Mouse (Mus musculus) embryonic facial prominence, embryonic 14.5 days (tissue): ENCODE measurements around the gene Mob3b. TPM values are rescaled to one million over a fixed set of nuclear protein-coding genes. Genes with fewer than 3 reads are reported as not detected.

ENCODE experiments used
- ATAC-seq: fragments of 200-750 bp; cut with Nextera tagmentation; 2 replicates; pipeline ENCODE4 v1.8.0; 2017; ENCODE audit warnings: low read depth, moderate number of reproducible peaks, moderate TSS enrichment
- DNase-seq: peaks from one replicate; pipeline ENCODE4 v3.0.0-alpha.2; 2015; ENCODE audit warnings: low spot score
- H3K27ac ChIP-seq: fragments of 300-500 bp; sonication (generic); replicated peaks from 2 replicates; pipeline ENCODE4 v1.5.1; 2014; ENCODE audit warnings: low read depth, mild to moderate bottlenecking, low read length, moderate library complexity
- H3K27me3 ChIP-seq: fragments of 300-500 bp; sonication (generic); replicated peaks from 2 replicates; pipeline ENCODE4 v1.6.1; 2014; ENCODE audit warnings: low read length; ENCODE audit not compliant: control insufficient read depth, insufficient read depth
- H3K36me3 ChIP-seq: fragments of 300-500 bp; sonication (generic); 2 replicates; pipeline ENCODE4 v1.6.1; 2014; ENCODE audit warnings: low read length, mixed read lengths; ENCODE audit not compliant: control insufficient read depth, insufficient read depth
- H3K4me1 ChIP-seq: fragments of 300-500 bp; sonication (generic); 2 replicates; pipeline ENCODE4 v1.6.1; 2014; ENCODE audit warnings: antibody characterized with exemption, low read length; ENCODE audit not compliant: control insufficient read depth, insufficient read depth
- H3K4me2 ChIP-seq: fragments of 300-500 bp; sonication (generic); 2 replicates; pipeline ENCODE4 v1.6.1; 2014; ENCODE audit warnings: low read depth, mild to moderate bottlenecking, low read length, moderate library complexity, mixed read lengths
- H3K4me3 ChIP-seq: fragments of 300-500 bp; sonication (generic); 2 replicates; pipeline ENCODE4 v1.5.1; 2014; ENCODE audit warnings: low read depth, mild to moderate bottlenecking, low read length
- H3K9ac ChIP-seq: fragments of 300-500 bp; sonication (generic); 2 replicates; pipeline ENCODE4 v1.6.1; 2014; ENCODE audit warnings: low read depth, mild to moderate bottlenecking, low read length, moderate library complexity, mixed read lengths
- H3K9me3 ChIP-seq: fragments of 300-500 bp; sonication (generic); 2 replicates; pipeline ENCODE4 v1.6.1; 2016; ENCODE audit warnings: low read length; ENCODE audit not compliant: control insufficient read depth
- WGBS: fragments of 180-500 bp; shearing (Covaris S2); extraction: QIAGEN DNeasy Blood & Tissue Kit; methylation state at CpG from one replicate; pipeline ENCODE4 v1.1.7; 2014; 5-methylcytosine and 5-hydroxymethylcytosine counted together
- polyA plus RNA-seq: library from polyadenylated mRNA; unstranded; fragments of >200 nt; fragmentation: Nextera tagmentation; extraction: Ambion mirVana; gene quantifications from 2 replicates; pipeline ENCODE4 v1.2.1, GENCODE M21; 2014

Gene Mob3b
- polyA plus RNA-seq, 1 experiment from 2014 or later, result 6.3 TPM

- H3K27ac ChIP-seq, result no peak overlapping the region
- DNase-seq (no peak), ATAC-seq (no peak)
- H3K9ac ChIP-seq, result no peak overlapping the region
- H3K36me3 ChIP-seq, result no peaks in the 10 kb centered on the region
- H3K27me3 ChIP-seq, result no peaks in the 10 kb centered on the region
- 72% methylated on average over 2 of the region's 2 CpGs for WGBS
- H3K4me2 ChIP-seq, result no peak overlapping the region
- H3K9me3 ChIP-seq, result no peaks in the 10 kb centered on the region
- no peak overlapping the region for H3K4me3 ChIP-seq
- H3K4me1 ChIP-seq, result peaks cover 7% of the 10 kb centered on the region
Measured at GRCm38 (mm10) chr4:35175566-35175965, 18.3 kb upstream of the Mob3b start.

- no peak overlapping the region for H3K9ac ChIP-seq
- no peaks in the 10 kb centered on the region for H3K36me3 ChIP-seq
- no peak for ATAC-seq
- no peaks in the 10 kb centered on the region for H3K9me3 ChIP-seq
- H3K4me3 ChIP-seq, result no peak overlapping the region
- no peak overlapping the region for H3K4me2 ChIP-seq
- WGBS, result 50% methylated on average over 1 of the region's 1 CpGs
- H3K27me3 ChIP-seq, result no peaks in the 10 kb centered on the region
- DNase-seq, result peak; percentile 54
- H3K27ac ChIP-seq, result no peak overlapping the region; the same call in 1 of the 2 replicates
- peaks cover 19% of the 10 kb centered on the region for H3K4me1 ChIP-seq
Measured at GRCm38 (mm10) chr4:35173551-35173950, 16.3 kb upstream of the Mob3b start.

- WGBS, result 89% methylated on average over 2 of the region's 2 CpGs
- ATAC-seq (no peak), DNase-seq (no peak)
- Histone ChIP-seq H3K27ac (no peak overlapping the region), H3K9ac (no peak overlapping the region), H3K27me3 (no peaks in the 10 kb centered on the region), H3K4me3 (no peak overlapping the region), H3K9me3 (no peaks in the 10 kb centered on the region), H3K4me2 (no peak overlapping the region), H3K4me1 (peaks cover 12% of the 10 kb centered on the region; the same call in 1 of the 2 replicates), H3K36me3 (no peaks in the 10 kb centered on the region)
Measured at GRCm38 (mm10) chr4:35172471-35172870, 15.2 kb upstream of the Mob3b start.

- Histone ChIP-seq H3K9ac (no peak overlapping the region), H3K9me3 (no peaks in the 10 kb centered on the region), H3K4me2 (no peak overlapping the region), H3K27ac (no peak overlapping the region), H3K4me1 (peaks cover 12% of the 10 kb centered on the region; the same call in 1 of the 2 replicates), H3K4me3 (no peak overlapping the region), H3K36me3 (no peaks in the 10 kb centered on the region), H3K27me3 (no peaks in the 10 kb centered on the region)
- 37% methylated on average over 13 of the region's 13 CpGs for WGBS
- peak; percentile 90 for DNase-seq
- ATAC-seq, result peak; percentile 82
Measured at GRCm38 (mm10) chr4:35169571-35170125, 12.4 kb upstream of the Mob3b start.

GRCm38 (mm10) chr4:35167855-35168254 lies 10.6 kb upstream of the Mob3b start:
- Histone ChIP-seq H3K36me3 (no peaks in the 10 kb centered on the region), H3K9ac (no peak overlapping the region), H3K27me3 (no peaks in the 10 kb centered on the region), H3K9me3 (no peaks in the 10 kb centered on the region), H3K27ac (no peak overlapping the region), H3K4me1 (0 out of 2 replicates have a peak, but pooled peaks cover 12% of the 10 kb centered on the region), H3K4me3 (no peak overlapping the region), H3K4me2 (no peak overlapping the region)
- 69% methylated on average over 5 of the region's 5 CpGs for WGBS
- DNase-seq, result no peak
- no peak for ATAC-seq

- Histone ChIP-seq H3K27ac (no peak overlapping the region), H3K9ac (no peak overlapping the region), H3K4me2 (no peak overlapping the region), H3K4me3 (no peak overlapping the region), H3K9me3 (no peaks in the 10 kb centered on the region), H3K36me3 (no peaks in the 10 kb centered on the region), H3K27me3 (no peaks in the 10 kb centered on the region), H3K4me1 (0 out of 2 replicates have a peak, but pooled peaks cover 12% of the 10 kb centered on the region)
- no peak for DNase-seq
- no peak for ATAC-seq
- WGBS, result 67% methylated on average over 3 of the region's 3 CpGs
Measured at GRCm38 (mm10) chr4:35165947-35166346, 8.7 kb upstream of the Mob3b start.

- Histone ChIP-seq H3K4me2 (no peak overlapping the region), H3K9ac (no peak overlapping the region), H3K9me3 (no peaks in the 10 kb centered on the region), H3K36me3 (no peaks in the 10 kb centered on the region), H3K4me1 (0 out of 2 replicates have a peak, but pooled peaks cover 11% of the 10 kb centered on the region), H3K4me3 (no peak overlapping the region), H3K27me3 (no peaks in the 10 kb centered on the region), H3K27ac (no peak overlapping the region)
- whole genome bisulfite sequencing, result 81% methylated on average over 2 of the region's 2 CpGs
- ATAC-seq, result no peak
- DNase-seq, result no peak
Measured at GRCm38 (mm10) chr4:35165275-35165674, 8.0 kb upstream of the Mob3b start.

GRCm38 (mm10) chr4:35157815-35158214 lies 531 bp upstream of the Mob3b start:
- Histone ChIP-seq H3K27ac (no peak overlapping the region), H3K4me3 (no peak overlapping the region), H3K4me1 (0 out of 2 replicates have a peak, but pooled peaks cover 3% of the 10 kb centered on the region), H3K36me3 (no peaks in the 10 kb centered on the region), H3K27me3 (no peaks in the 10 kb centered on the region; the same call in 1 of the 2 replicates), H3K9me3 (no peaks in the 10 kb centered on the region), H3K4me2 (peak overlapping the region; percentile 92; the same call in 1 of the 2 replicates), H3K9ac (no peak overlapping the region)
- ATAC-seq (no peak), DNase-seq (no peak)
- 70% methylated on average over 11 of the region's 11 CpGs for WGBS

GRCm38 (mm10) chr4:35156149-35156611 lies 1.1 kb downstream of the Mob3b start:
- H3K27me3 ChIP-seq, result no peaks in the 10 kb centered on the region; the same call in 1 of the 2 replicates
- H3K9ac ChIP-seq, result peak overlapping the region; percentile 75
- H3K4me1 ChIP-seq, result 0 out of 2 replicates have a peak, but pooled peaks cover 3% of the 10 kb centered on the region
- H3K36me3 ChIP-seq, result no peaks in the 10 kb centered on the region
- peak; percentile 83 for DNase-seq
- peak overlapping the region; percentile 64 for H3K4me3 ChIP-seq
- H3K9me3 ChIP-seq, result no peaks in the 10 kb centered on the region
- ATAC-seq, result peak; percentile 81
- WGBS, result 0% methylated on average over 26 of the region's 26 CpGs
- peak overlapping the region; percentile 84 for H3K27ac ChIP-seq
- peak overlapping the region; percentile 92 for H3K4me2 ChIP-seq
